Mouse (Mus musculus) kidney, adult 18-20 months (tissue): ENCODE measurements at regions not wholly inside any gene's neighbourhood (a gene's known extent, or its start where the extent isn't known, plus 50 kb on each side); places are given as distances from the start of the nearest gene placed in this dataset.

Experiments
- DNase-seq: peaks from one replicate; pipeline ENCODE4 v3.0.0; 2021

- no peak for DNase-seq
Measured at GRCm38 (mm10) chr10:37589009-37589408, 450.3 kb upstream of the Marcks start.

GRCm38 (mm10) chr10:37571171-37571570 is 432.5 kb upstream of the Marcks start:
- no peak for DNase-seq

- no peak for DNase-seq
Measured at GRCm38 (mm10) chr10:37561705-37562104, 423.0 kb upstream of the Marcks start.

GRCm38 (mm10) chr10:37549446-37549845 is 410.7 kb upstream of the Marcks start:
- DNase-seq, result no peak

GRCm38 (mm10) chr10:37540703-37541102 is 402.0 kb upstream of the Marcks start:
- no peak for DNase-seq

- no peak for DNase-seq
Measured at GRCm38 (mm10) chr10:37505966-37506615, 367.4 kb upstream of the Marcks start.

- DNase-seq, result no peak
Measured at GRCm38 (mm10) chr10:37504468-37504867, 365.7 kb upstream of the Marcks start.

GRCm38 (mm10) chr10:37502505-37502904 is 363.8 kb upstream of the Marcks start:
- no peak for DNase-seq

- DNase-seq, result no peak
Measured at GRCm38 (mm10) chr10:37501043-37501442, 362.3 kb upstream of the Marcks start.

- no peak for DNase-seq
Measured at GRCm38 (mm10) chr10:37495467-37495866, 356.7 kb upstream of the Marcks start.

- no peak for DNase-seq
Measured at GRCm38 (mm10) chr10:37494552-37495166, 355.9 kb upstream of the Marcks start.

- DNase-seq, result no peak
Measured at GRCm38 (mm10) chr10:37494098-37494497, 355.4 kb upstream of the Marcks start.

GRCm38 (mm10) chr10:37484311-37485023 is 345.7 kb upstream of the Marcks start:
- no peak for DNase-seq

- DNase-seq, result peak; percentile 23
Measured at GRCm38 (mm10) chr10:37483521-37483920, 344.8 kb upstream of the Marcks start.

GRCm38 (mm10) chr10:37481879-37482278 is 343.2 kb upstream of the Marcks start:
- DNase-seq, result no peak

GRCm38 (mm10) chr10:37480331-37480730 is 341.6 kb upstream of the Marcks start:
- DNase-seq, result no peak

- no peak for DNase-seq
Measured at GRCm38 (mm10) chr10:37478108-37478507, 339.4 kb upstream of the Marcks start.

- no peak for DNase-seq
Measured at GRCm38 (mm10) chr10:37473086-37473485, 334.4 kb upstream of the Marcks start.

GRCm38 (mm10) chr10:37457384-37457783 is 318.7 kb upstream of the Marcks start:
- no peak for DNase-seq

- DNase-seq, result no peak
Measured at GRCm38 (mm10) chr10:37449894-37450293, 311.2 kb upstream of the Marcks start.

- DNase-seq, result peak; percentile 3
Measured at GRCm38 (mm10) chr10:37447333-37448204, 308.8 kb upstream of the Marcks start.

GRCm38 (mm10) chr10:37439863-37440613 is 301.3 kb upstream of the Marcks start:
- no peak for DNase-seq
